Mouse (Mus musculus): ENCODE results near the gene Rbfox1. TPM values are rescaled to one million over a fixed set of nuclear protein-coding genes. Genes with fewer than 3 reads are reported as not detected.

Rbfox1 gene
- total and polyA plus RNA-seq, 3 experiments = 31.6 to 58.1 (median 52.9) TPM

- TF ChIP-seq CTCF (IDR thresholded peaks at IDR 0.05) (no peak), EP300 (IDR thresholded peaks at IDR 0.05; ENCODE audit: insufficient read depth, low read depth, low read length) (no peak), POLR2A (IDR thresholded peaks at IDR 0.05; ENCODE audit: insufficient read depth, low read depth, low read length) (no peak)
- intact Hi-C loops (cut with DNase I) = no loop called here
- H3K79me2 ChIP-seq (replicated peaks; ENCODE audit: control insufficient read depth, insufficient read depth, low read length) = no peaks in the 10 kb centered on the region
- H3K27me3 ChIP-seq (ENCODE audit: control insufficient read depth, insufficient read depth, low read length) = no peaks in the 10 kb centered on the region
- peaks cover 9% of the 10 kb centered on the region; the same call in 1 of the 2 replicates for H3K36me3 ChIP-seq (ENCODE audit: control insufficient read depth, insufficient read depth, low read length)
- H3K9ac ChIP-seq (ENCODE audit: low read depth, low read length) = no peak overlapping the region
- H3K27ac ChIP-seq = no peak overlapping the region; the same call in 1 of the 2 replicates
- H3K4me3 ChIP-seq = no peak overlapping the region
- WGBS = 77% methylated on average over 4 of the region's 4 CpGs
- no peaks in the 10 kb centered on the region; the same call in 1 of the 2 replicates for H3K4me1 ChIP-seq (ENCODE audit: control insufficient read depth, insufficient read depth, low read length)
- no peak for DNase-seq
These were observed 1189.6 kb downstream of the Rbfox1 start for GRCm38 (mm10) chr16:7074786-7075185.

GRCm38 (mm10) chr16:7075749-7076148 is 1190.6 kb downstream of the Rbfox1 start:
- Histone ChIP-seq H3K36me3 (ENCODE audit: control insufficient read depth, insufficient read depth, low read length) (peaks cover 9% of the 10 kb centered on the region; the same call in 1 of the 2 replicates), H3K4me3 (no peak overlapping the region), H3K79me2 (replicated peaks; ENCODE audit: control insufficient read depth, insufficient read depth, low read length) (no peaks in the 10 kb centered on the region), H3K4me1 (ENCODE audit: control insufficient read depth, insufficient read depth, low read length) (no peaks in the 10 kb centered on the region; the same call in 1 of the 2 replicates), H3K27ac (peak overlapping the region; percentile 68), H3K9ac (ENCODE audit: low read depth, low read length) (no peak overlapping the region), H3K27me3 (ENCODE audit: control insufficient read depth, insufficient read depth, low read length) (no peaks in the 10 kb centered on the region)
- TF ChIP-seq CTCF (IDR thresholded peaks at IDR 0.05) (no peak), POLR2A (IDR thresholded peaks at IDR 0.05; ENCODE audit: insufficient read depth, low read depth, low read length) (no peak), EP300 (IDR thresholded peaks at IDR 0.05; ENCODE audit: insufficient read depth, low read depth, low read length) (no peak)
- WGBS = 61% methylated on average over 6 of the region's 6 CpGs
- DNase-seq = no peak
- intact Hi-C loops (cut with DNase I) = no loop called here

GRCm38 (mm10) chr16:7076305-7076704 is 1191.2 kb downstream of the Rbfox1 start:
- intact Hi-C loops (cut with DNase I) = no loop called here
- Histone ChIP-seq H3K4me1 (ENCODE audit: control insufficient read depth, insufficient read depth, low read length) (no peaks in the 10 kb centered on the region; the same call in 1 of the 2 replicates), H3K36me3 (ENCODE audit: control insufficient read depth, insufficient read depth, low read length) (peaks cover 9% of the 10 kb centered on the region; the same call in 1 of the 2 replicates), H3K27me3 (ENCODE audit: control insufficient read depth, insufficient read depth, low read length) (no peaks in the 10 kb centered on the region), H3K4me3 (no peak overlapping the region), H3K27ac (peak overlapping the region; percentile 68), H3K9ac (ENCODE audit: low read depth, low read length) (no peak overlapping the region), H3K79me2 (replicated peaks; ENCODE audit: control insufficient read depth, insufficient read depth, low read length) (no peaks in the 10 kb centered on the region)
- no peak for TF ChIP-seq EP300 (IDR thresholded peaks at IDR 0.05; ENCODE audit: insufficient read depth, low read depth, low read length)
- no peak for TF ChIP-seq POLR2A (IDR thresholded peaks at IDR 0.05; ENCODE audit: insufficient read depth, low read depth, low read length)
- no peak for TF ChIP-seq CTCF (IDR thresholded peaks at IDR 0.05)
- 90% methylated on average over 1 of the region's 1 CpGs for WGBS
- no peak for DNase-seq

- 88% methylated on average over 3 of the region's 3 CpGs for WGBS
- TF ChIP-seq POLR2A (IDR thresholded peaks at IDR 0.05; ENCODE audit: insufficient read depth, low read depth, low read length) = no peak
- TF ChIP-seq EP300 (IDR thresholded peaks at IDR 0.05; ENCODE audit: insufficient read depth, low read depth, low read length) = no peak
- Histone ChIP-seq H3K27ac (peak overlapping the region; percentile 68), H3K79me2 (replicated peaks; ENCODE audit: control insufficient read depth, insufficient read depth, low read length) (no peaks in the 10 kb centered on the region), H3K4me1 (ENCODE audit: control insufficient read depth, insufficient read depth, low read length) (peaks cover 1% of the 10 kb centered on the region; the same call in 1 of the 2 replicates), H3K4me3 (no peak overlapping the region), H3K36me3 (ENCODE audit: control insufficient read depth, insufficient read depth, low read length) (peaks cover 9% of the 10 kb centered on the region; the same call in 1 of the 2 replicates), H3K27me3 (ENCODE audit: control insufficient read depth, insufficient read depth, low read length) (no peaks in the 10 kb centered on the region), H3K9ac (ENCODE audit: low read depth, low read length) (no peak overlapping the region)
- no peak for DNase-seq
- intact Hi-C loops (cut with DNase I) = no loop called here
These were observed 1191.6 kb downstream of the Rbfox1 start for GRCm38 (mm10) chr16:7076707-7077106.

- no peak overlapping the region for H3K4me3 ChIP-seq
- H3K79me2 ChIP-seq (replicated peaks; ENCODE audit: control insufficient read depth, insufficient read depth, low read length) = no peaks in the 10 kb centered on the region
- DNase-seq = no peak
- peak overlapping the region; percentile 49 for H3K27ac ChIP-seq
- H3K9ac ChIP-seq (ENCODE audit: low read depth, low read length) = no peak overlapping the region
- peaks cover 5% of the 10 kb centered on the region for H3K4me1 ChIP-seq (ENCODE audit: control insufficient read depth, insufficient read depth, low read length)
- H3K36me3 ChIP-seq (ENCODE audit: control insufficient read depth, insufficient read depth, low read length) = peaks cover 5% of the 10 kb centered on the region; the same call in 1 of the 2 replicates
- H3K27me3 ChIP-seq (ENCODE audit: control insufficient read depth, insufficient read depth, low read length) = no peaks in the 10 kb centered on the region
- intact Hi-C loops (cut with DNase I) = no loop called here
- WGBS = 64% methylated on average over 3 of the region's 3 CpGs
- TF ChIP-seq EP300 (IDR thresholded peaks at IDR 0.05; ENCODE audit: insufficient read depth, low read depth, low read length) = no peak
- no peak for TF ChIP-seq POLR2A (IDR thresholded peaks at IDR 0.05; ENCODE audit: insufficient read depth, low read depth, low read length)
- TF ChIP-seq CTCF (IDR thresholded peaks at IDR 0.05) = no peak
These were observed 1196.0 kb downstream of the Rbfox1 start for GRCm38 (mm10) chr16:7081074-7081568.

GRCm38 (mm10) chr16:7081684-7082255 is 1196.6 kb downstream of the Rbfox1 start:
- no peak for TF ChIP-seq EP300 (IDR thresholded peaks at IDR 0.05; ENCODE audit: insufficient read depth, low read depth, low read length)
- Histone ChIP-seq H3K27ac (peak overlapping the region; percentile 49), H3K4me1 (ENCODE audit: control insufficient read depth, insufficient read depth, low read length) (peaks cover 5% of the 10 kb centered on the region), H3K36me3 (ENCODE audit: control insufficient read depth, insufficient read depth, low read length) (no peaks in the 10 kb centered on the region), H3K9ac (ENCODE audit: low read depth, low read length) (no peak overlapping the region), H3K79me2 (replicated peaks; ENCODE audit: control insufficient read depth, insufficient read depth, low read length) (no peaks in the 10 kb centered on the region), H3K27me3 (ENCODE audit: control insufficient read depth, insufficient read depth, low read length) (no peaks in the 10 kb centered on the region), H3K4me3 (no peak overlapping the region)
- intact Hi-C loops (cut with DNase I) = no loop called here
- 90% methylated on average over 5 of the region's 5 CpGs for WGBS
- no peak for DNase-seq
